Mouse (Mus musculus): Measurements from ENCODE around the gene Lamtor3.
"Not testable (repeated sequence)": the region's sequence is repeated elsewhere in the genome, so short reads cannot be mapped to it uniquely, and the experiment has no call there.

- not testable (repeated sequence) for TF ChIP-seq CTCF, EP300 (IDR thresholded peaks at IDR 0.05; ENCODE audit: low read depth)
These were observed 45.7 kb downstream of the Lamtor3 start for GRCm38 (mm10) chr3:137964014-137964413.
